Mouse (Mus musculus) CH12.LX (cell line): ENCODE measurements at regions not wholly inside any gene's neighbourhood (a gene's known extent, or its start where the extent isn't known, plus 50 kb on each side); places are given as distances from the start of the nearest gene placed in this dataset.
"Not testable (repeated sequence)": the region's sequence is repeated elsewhere in the genome, so short reads cannot be mapped to it uniquely, and the experiment has no call there.

Source experiments
- DNase-seq: peaks from one replicate; pipeline ENCODE4 v3.0.0-alpha.2; 2013; ENCODE audit errors: extremely low read depth
- H3K27ac ChIP-seq: 2 replicates; pipeline ENCODE4 v1.5.1; 2012; ENCODE audit warnings: low read depth, mild to moderate bottlenecking, control low read depth, moderate library complexity; ENCODE audit not compliant: insufficient read depth
- H3K27me3 ChIP-seq: replicated peaks from 2 replicates; pipeline ENCODE3; 2012; ENCODE audit warnings: inconsistent platforms
- H3K36me3 ChIP-seq, 2 experiments: replicated peaks in 1 of 2; 2 replicates each; pipeline versions ENCODE3 to v1.6.1; 2012; ENCODE audit warnings: inconsistent platforms in 1 of 2, low read length in 1 of 2, mild to moderate bottlenecking in 1 of 2, mixed read lengths in 1 of 2, moderate library complexity in 1 of 2; ENCODE audit not compliant: control insufficient read depth in 1 of 2, insufficient read depth in 1 of 2
- H3K4me1 ChIP-seq, 2 experiments: 2 replicates each; pipeline ENCODE4 v1.6.1; 2012; ENCODE audit warnings: inconsistent platforms in 1 of 2, moderate library complexity in 1 of 2; ENCODE audit not compliant: insufficient read depth in 2 of 2, control insufficient read depth in 1 of 2
- H3K4me2 ChIP-seq: 2 replicates; pipeline ENCODE4 v1.6.1; 2012; ENCODE audit warnings: low read depth, mild to moderate bottlenecking, control low read depth; ENCODE audit not compliant: poor library complexity, insufficient read depth, severe bottlenecking
- H3K4me3 ChIP-seq, 3 experiments: fragments of 150-350 bp in 1 of 3; sonication (generic) in 1 of 3; replicated peaks in 1 of 3; 2 replicates each; pipeline versions ENCODE3 to v1.5.1; 2011 to 2012; ENCODE audit warnings: low read depth in 2 of 3, low read length in 2 of 3, mild to moderate bottlenecking in 2 of 3, moderate library complexity in 2 of 3, control low read depth in 1 of 3, improper control_type of control experiment in 1 of 3, inconsistent platforms in 1 of 3, mixed read lengths in 1 of 3; ENCODE audit not compliant: poor library complexity in 1 of 3
- H3K79me2 ChIP-seq: replicated peaks from 2 replicates; pipeline ENCODE4 v1.6.1; 2012; ENCODE audit warnings: mild to moderate bottlenecking, moderate library complexity; ENCODE audit not compliant: control insufficient read depth, poor library complexity, insufficient read depth, severe bottlenecking; ENCODE audit errors: extremely low read depth
- H3K9ac ChIP-seq: 2 replicates; pipeline ENCODE4 v1.6.1; 2012; ENCODE audit warnings: low read depth, mild to moderate bottlenecking, control low read depth, moderate library complexity; ENCODE audit not compliant: insufficient read depth
- H3K9me3 ChIP-seq: replicated peaks from 2 replicates; pipeline ENCODE3; 2012; ENCODE audit warnings: low read length, inconsistent platforms, mixed read lengths
- CTCF ChIP-seq, 2 experiments: IDR thresholded peaks in 1 of 2; conservative IDR thresholded peaks in 1 of 2; 2 replicates each; pipeline ENCODE4 v1.5.1; 2011 to 2012; ENCODE audit warnings: low read depth in 2 of 2, low read length in 2 of 2, improper control_type of control experiment in 1 of 2, inconsistent platforms in 1 of 2, mild to moderate bottlenecking in 1 of 2, moderate library complexity in 1 of 2
- EP300 ChIP-seq: IDR thresholded peaks from 2 replicates; pipeline ENCODE4 v1.6.1; 2011; ENCODE audit warnings: low read length, improper control_type of control experiment
- JUN ChIP-seq: IDR thresholded peaks from 2 replicates; pipeline ENCODE4 v1.6.1; 2011; ENCODE audit warnings: low read depth, mild to moderate bottlenecking, low read length, improper control_type of control experiment, moderate library complexity; ENCODE audit not compliant: insufficient read depth
- NRF1 ChIP-seq: IDR thresholded peaks from 2 replicates; pipeline ENCODE4 v1.6.1; 2014; ENCODE audit warnings: low read depth, mild to moderate bottlenecking, inconsistent platforms, low read length, improper control_type of control experiment, moderate library complexity
- PAX5 ChIP-seq: IDR thresholded peaks from 2 replicates; pipeline ENCODE4 v1.6.1; 2012; ENCODE audit warnings: low read length, inconsistent platforms, mixed read lengths
- RAD21 ChIP-seq: IDR thresholded peaks from 2 replicates; pipeline ENCODE4 v1.6.1; 2011; ENCODE audit warnings: low read depth, mild to moderate bottlenecking, low read length, improper control_type of control experiment, moderate library complexity
- RCOR1 ChIP-seq: conservative IDR thresholded peaks from 2 replicates; pipeline ENCODE4 v1.6.1; 2012; ENCODE audit warnings: low read depth, mild to moderate bottlenecking, inconsistent platforms, low read length, improper control_type of control experiment
- SMC3 ChIP-seq: IDR thresholded peaks from 2 replicates; pipeline ENCODE4 v1.6.1; 2011; ENCODE audit warnings: low read depth, low read length, improper control_type of control experiment
- ZNF384 ChIP-seq: IDR thresholded peaks from 2 replicates; pipeline ENCODE4 v1.6.1; 2012; ENCODE audit warnings: low read depth, low read length, improper control_type of control experiment, inconsistent platforms
- dilution Hi-C: fragments of 300-500 bp; cut with MboI; formaldehyde crosslinking; loops from 2 replicates; pipeline ENCODE4 v1.14.3; 2020; ENCODE audit warnings: low sequenced_read_pairs; ENCODE audit not compliant: extremely low pct_unique_long_range_greater_than_20kb, extremely low pct_ligation_motif_present
- in situ Hi-C: fragments of 300-500 bp; cut with MboI; formaldehyde crosslinking; loops from 3 replicates; pipeline ENCODE4 v1.14.3; 2019; ENCODE audit warnings: low sequenced_read_pairs, low pct_ligation_motif_present, low pct_unique_long_range_greater_than_20kb, mixed read lengths

GRCm38 (mm10) chr7:125181548-125181947 lies 262.9 kb upstream of the Kdm8 start:
- H3K9me3 ChIP-seq, result no peaks in the 10 kb centered on the region
- H3K27me3 ChIP-seq, result peaks cover 60% of the 10 kb centered on the region
- no peaks in the 10 kb centered on the region for H3K79me2 ChIP-seq
- H3K4me1 ChIP-seq, result 0 out of 4 replicates have a peak, but pooled peaks cover 0 to 4% of the 10 kb centered on the region in 2 experiments
- dilution Hi-C loops (no loop called here), in situ Hi-C loops (no loop called here)
- no peak overlapping the region for H3K27ac ChIP-seq
- H3K9ac ChIP-seq, result no peak overlapping the region
- TF ChIP-seq RCOR1 (no peak), ZNF384 (no peak), CTCF (conservative IDR thresholded peaks at IDR 0.05 in 1 of 2, IDR thresholded peaks at IDR 0.05 in 1 of 2; ENCODE audit: low read depth in 2 of 2, low read length in 2 of 2) (peak in 1 of 2 experiments; percentile 57; a peak in 2 of 4 replicates), PAX5 (no peak), SMC3 (peak; percentile 31), RAD21 (peak; percentile 63)
- DNase-seq, result no peak
- H3K36me3 ChIP-seq, result no peaks in the 10 kb centered on the region
- no peak overlapping the region for H3K4me3 ChIP-seq
- H3K4me2 ChIP-seq, result no peak overlapping the region

GRCm38 (mm10) chr7:125182266-125182665 lies 262.2 kb upstream of the Kdm8 start:
- Histone ChIP-seq H3K27ac (no peak overlapping the region), H3K4me1 (peaks cover 0 to 7% of the 10 kb centered on the region in 2 experiments; a peak in 1 of 4 replicates), H3K27me3 (peaks cover 60% of the 10 kb centered on the region)
- no peak for TF ChIP-seq NRF1
- no peak for TF ChIP-seq JUN
- TF ChIP-seq EP300, result no peak
- TF ChIP-seq, all 38 proteins: peak for 0
- Histone ChIP-seq H3K79me2 (no peaks in the 10 kb centered on the region), H3K36me3 (no peaks in the 10 kb centered on the region), H3K4me3 (no peak overlapping the region), H3K9me3 (no peaks in the 10 kb centered on the region), H3K9ac (no peak overlapping the region), H3K4me2 (no peak overlapping the region)
- dilution Hi-C loops (no loop called here), in situ Hi-C loops (no loop called here)
- no peak for DNase-seq

- in situ Hi-C loops, H3K4me1 ChIP-seq, H3K9me3 ChIP-seq, H3K4me2 ChIP-seq, H3K79me2 ChIP-seq, H3K36me3 ChIP-seq, H3K27ac ChIP-seq, H3K4me3 ChIP-seq, DNase-seq, dilution Hi-C loops, H3K9ac ChIP-seq: not testable (repeated sequence)
- H3K27me3 ChIP-seq, result peaks cover 65% of the 10 kb centered on the region
Measured at GRCm38 (mm10) chr7:125183011-125183410, 261.5 kb upstream of the Kdm8 start.
